Mouse (Mus musculus): ENCODE results near the gene Papss1. TPM values are rescaled to one million over a fixed set of nuclear protein-coding genes. Genes with fewer than 3 reads are reported as not detected.

Gene Papss1
- polyA plus RNA-seq, 1 experiment from 2014 or later, result 97.0 TPM

Other genes starting within 250 kb of the Papss1 start
- 1.3 and 1.7 TPM in 2 replicates for gene Sgms2, start 73.4 kb upstream of the Papss1 start, polyA plus RNA-seq (2016; fragmentation: Nextera tagmentation; extraction: Ambion mirVana)